Mouse (Mus musculus) gastrocnemius, postnatal 10 days (tissue): ENCODE measurements around the gene Rpl38. TPM values are rescaled to one million over a fixed set of nuclear protein-coding genes. Genes with fewer than 3 reads are reported as not detected.

Experiments used
- DNase-seq: peaks from one replicate; pipeline ENCODE4 v3.0.0; 2021; ENCODE audit warnings: mixed read lengths
- total RNA-seq, 2 experiments: library from RNA; stranded (reverse); gene quantifications; 2 replicates each; pipeline ENCODE4 v1.2.3; 2021

Gene Rpl38
- total RNA-seq, 2 experiments from 2014 or later, result 978 to 1,057 TPM

- DNase-seq, result peak; percentile 57
Measured at GRCm38 (mm10) chr11:114704071-114704913, 36.0 kb downstream of the Rpl38 start.

- no peak for DNase-seq
Measured at GRCm38 (mm10) chr11:114706358-114706757, 38.0 kb downstream of the Rpl38 start.

GRCm38 (mm10) chr11:114711393-114711792 is 43.1 kb downstream of the Rpl38 start:
- DNase-seq, result no peak

- DNase-seq, result no peak
Measured at GRCm38 (mm10) chr11:114711861-114712260, 43.5 kb downstream of the Rpl38 start.

- DNase-seq, result no peak
Measured at GRCm38 (mm10) chr11:114714526-114714925, 46.2 kb downstream of the Rpl38 start.

GRCm38 (mm10) chr11:114715531-114715930 is 47.2 kb downstream of the Rpl38 start:
- DNase-seq, result peak; percentile 39

- no peak for DNase-seq
Measured at GRCm38 (mm10) chr11:114720535-114720934, 52.2 kb downstream of the Rpl38 start.

Other genes with a start within 250 kb of the Rpl38 start
- gene Ttyh2, start 6.9 kb downstream of the Rpl38 start, total RNA-seq, result 10 to 100 TPM; 74.5 to 75.9 TPM
- 1 to 10 TPM; 1.0 to 1.1 TPM for gene Dnaic2, start 58.9 kb downstream of the Rpl38 start, total RNA-seq
- gene Kif19a, start 96.9 kb downstream of the Rpl38 start, total RNA-seq, result 1 to 10 TPM; 3.2 to 4.2 TPM
- 1 to 10 TPM; 2.2 to 2.5 TPM for gene Btbd17, start 127.4 kb downstream of the Rpl38 start, total RNA-seq
- gene Gpr142, start 130.4 kb downstream of the Rpl38 start, total RNA-seq, result not detected
- gene Gprc5c, start 182.6 kb downstream of the Rpl38 start, total RNA-seq, result 10 to 100 TPM; 58.5 to 63.6 TPM
- gene Cd300a, start 221.5 kb downstream of the Rpl38 start, total RNA-seq, result 1 to 10 TPM; 1.1 to 1.2 TPM